Mouse (Mus musculus): ENCODE measurements around the gene Krtcap3. TPM values are rescaled to one million over a fixed set of nuclear protein-coding genes. Genes with fewer than 3 reads are reported as not detected.
A peak's percentile ranks its signal among the peaks of the same experiment; 100 is the strongest.

Gene Krtcap3
- polyA plus RNA-seq, 1 experiment from 2014 or later, result 50.4 TPM

GRCm38 (mm10) chr5:31295606-31296141 lies 44.2 kb downstream of the Krtcap3 start, which contains the start of gene Fndc4:
Fndc4 (minus strand) TSS chr5:31296080.
- H3K27ac ChIP-seq (ENCODE audit: low read length), result no peak within 1 kb of the TSS
- DNase-seq (ENCODE audit: low spot score) (peak; percentile 37), ATAC-seq (peak; percentile 25)
- peaks cover 5% of the 10 kb centered on the region; the same call in 1 of the 2 replicates for H3K4me1 ChIP-seq (ENCODE audit: insufficient read depth, low read depth, low read length)
- H3K27me3 ChIP-seq (replicated peaks; ENCODE audit: insufficient read depth, low read length), result no peaks in the 10 kb centered on the region
- peak within 1 kb of the TSS; percentile 59 for H3K4me3 ChIP-seq (ENCODE audit: low read depth, low read length)
- H3K9ac ChIP-seq (replicated peaks; ENCODE audit: low read depth), result peak within 1 kb of the TSS; percentile 41
- H3K36me3 ChIP-seq (ENCODE audit: insufficient read depth, low read length), result no peaks in the 10 kb centered on the region
- WGBS, result 2% methylated on average over 40 of the region's 46 CpGs
- TF ChIP-seq EP300 (IDR thresholded peaks at IDR 0.05) (no peak), CTCF (IDR thresholded peaks at IDR 0.05) (no peak)
- H3K4me2 ChIP-seq (replicated peaks; ENCODE audit: low read depth, low read length), result peak within 1 kb of the TSS; percentile 100
- H3K9me3 ChIP-seq (ENCODE audit: low read length), result no peaks in the 10 kb centered on the region

DNA sequence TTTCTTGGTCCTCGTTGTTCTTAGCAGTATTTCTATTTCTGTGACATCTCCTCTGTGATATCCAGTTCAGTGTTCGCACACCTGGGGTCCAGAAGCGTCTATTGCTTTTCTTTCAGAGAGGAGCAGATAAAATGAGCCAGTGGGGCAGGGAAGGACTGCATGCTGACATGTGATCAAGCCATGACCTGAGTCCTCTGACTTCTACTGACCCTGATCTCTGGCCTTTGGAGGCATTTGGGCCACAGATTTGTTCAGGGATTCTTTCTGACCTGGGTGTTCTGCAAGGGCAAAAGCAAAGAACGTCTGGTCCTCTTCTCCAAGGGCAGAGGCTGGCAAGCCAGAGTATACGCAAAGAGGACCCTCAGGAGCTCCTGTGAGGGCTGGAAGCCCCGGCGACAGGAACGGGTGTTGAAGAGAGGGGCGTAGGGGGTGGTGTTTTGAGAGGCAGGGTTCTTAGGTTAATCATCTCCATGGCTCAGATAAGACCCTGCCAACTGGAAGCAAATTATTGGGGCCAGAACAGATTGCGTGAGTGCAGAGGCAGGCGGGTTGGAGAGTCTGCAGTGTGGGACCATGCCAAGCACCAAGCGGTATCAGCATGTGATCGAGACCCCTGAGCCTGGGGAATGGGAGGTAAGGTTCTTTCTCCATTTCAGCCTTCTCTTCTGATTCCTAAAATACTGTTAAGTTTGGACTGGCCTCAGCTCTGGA lies 45.7 kb downstream of the Krtcap3 start, which contains the start of gene Gckr:
Gckr (plus strand) TSS at position 397 of the 711 bp plus-strand sequence.
- DNase-seq (ENCODE audit: low spot score), result no peak
- no peaks in the 10 kb centered on the region for H3K27me3 ChIP-seq (replicated peaks; ENCODE audit: insufficient read depth, low read length)
- no peak within 1 kb of the TSS for H3K27ac ChIP-seq (ENCODE audit: low read length)
- H3K4me3 ChIP-seq (ENCODE audit: low read depth, low read length), result no peak within 1 kb of the TSS
- H3K9me3 ChIP-seq (ENCODE audit: low read length), result no peaks in the 10 kb centered on the region
- ATAC-seq, result no peak
- WGBS, result 47% methylated on average over 13 of the region's 13 CpGs
- no peak within 1 kb of the TSS for H3K4me2 ChIP-seq (replicated peaks; ENCODE audit: low read depth, low read length)
- H3K4me1 ChIP-seq (ENCODE audit: insufficient read depth, low read depth, low read length), result 0 out of 2 replicates have a peak, but pooled peaks cover 5% of the 10 kb centered on the region
- H3K36me3 ChIP-seq (ENCODE audit: insufficient read depth, low read length), result no peaks in the 10 kb centered on the region
- TF ChIP-seq EP300 (IDR thresholded peaks at IDR 0.05), result no peak
- no peak for TF ChIP-seq CTCF (IDR thresholded peaks at IDR 0.05)
- H3K9ac ChIP-seq (replicated peaks; ENCODE audit: low read depth), result no peak within 1 kb of the TSS

DNA sequence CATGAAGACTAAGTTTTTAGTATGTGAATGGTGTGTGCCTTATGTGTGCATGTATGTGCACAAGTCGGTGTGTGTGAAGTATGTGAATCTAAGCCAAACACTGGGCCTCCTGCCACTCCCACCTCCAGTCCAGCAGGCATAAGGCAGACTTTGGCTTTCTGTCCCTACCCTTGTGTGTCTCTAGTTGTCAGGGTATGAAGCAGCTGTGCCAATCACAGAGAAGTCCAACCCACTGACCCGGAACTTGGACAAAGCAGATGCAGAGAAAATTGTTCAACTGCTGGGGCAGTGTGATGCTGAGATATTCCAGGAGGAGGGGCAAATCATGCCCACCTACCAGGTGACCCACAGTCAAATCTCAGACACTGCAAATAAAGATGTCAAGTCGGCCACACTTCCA lies 46.5 kb downstream of the Krtcap3 start:
- 0 out of 2 replicates have a peak, but pooled peaks cover 5% of the 10 kb centered on the region for H3K4me1 ChIP-seq (ENCODE audit: insufficient read depth, low read depth, low read length)
- TF ChIP-seq CTCF (IDR thresholded peaks at IDR 0.05) (no peak), EP300 (IDR thresholded peaks at IDR 0.05) (no peak)
- no peak overlapping the region for H3K4me3 ChIP-seq (ENCODE audit: low read depth, low read length)
- H3K9ac ChIP-seq (replicated peaks; ENCODE audit: low read depth), result no peak overlapping the region
- no peaks in the 10 kb centered on the region for H3K36me3 ChIP-seq (ENCODE audit: insufficient read depth, low read length)
- H3K9me3 ChIP-seq (ENCODE audit: low read length), result no peaks in the 10 kb centered on the region
- H3K27ac ChIP-seq (ENCODE audit: low read length), result no peak overlapping the region
- WGBS, result 58% methylated on average over 3 of the region's 3 CpGs
- DNase-seq (ENCODE audit: low spot score), result no peak
- no peak for ATAC-seq
- H3K27me3 ChIP-seq (replicated peaks; ENCODE audit: insufficient read depth, low read length), result no peaks in the 10 kb centered on the region
- no peak overlapping the region for H3K4me2 ChIP-seq (replicated peaks; ENCODE audit: low read depth, low read length)

DNA sequence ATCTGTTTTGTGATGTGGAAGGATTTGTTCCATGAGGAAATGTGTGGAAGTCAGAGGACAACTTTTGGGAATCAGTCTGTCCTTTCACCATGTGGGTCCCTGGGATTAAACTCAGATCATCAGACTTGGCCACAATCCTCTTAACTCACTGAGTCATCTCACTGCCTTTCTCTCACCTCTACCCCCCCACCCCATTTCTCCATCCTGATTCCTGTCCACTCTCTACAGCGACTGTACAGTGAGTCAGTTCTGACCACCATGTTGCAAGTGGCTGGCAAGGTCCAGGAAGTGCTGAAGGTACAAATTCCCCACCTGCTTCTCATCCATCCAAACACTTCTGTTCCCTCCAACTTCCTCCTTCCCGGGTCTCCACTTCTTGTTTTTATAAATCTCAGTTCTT lies 47.0 kb downstream of the Krtcap3 start:
- Histone ChIP-seq H3K27me3 (replicated peaks; ENCODE audit: insufficient read depth, low read length) (no peaks in the 10 kb centered on the region), H3K36me3 (ENCODE audit: insufficient read depth, low read length) (no peaks in the 10 kb centered on the region), H3K9ac (replicated peaks; ENCODE audit: low read depth) (no peak overlapping the region), H3K27ac (ENCODE audit: low read length) (no peak overlapping the region), H3K4me3 (ENCODE audit: low read depth, low read length) (no peak overlapping the region), H3K4me1 (ENCODE audit: insufficient read depth, low read depth, low read length) (0 out of 2 replicates have a peak, but pooled peaks cover 5% of the 10 kb centered on the region), H3K9me3 (ENCODE audit: low read length) (no peaks in the 10 kb centered on the region), H3K4me2 (replicated peaks; ENCODE audit: low read depth, low read length) (no peak overlapping the region)
- TF ChIP-seq CTCF (IDR thresholded peaks at IDR 0.05) (no peak), EP300 (IDR thresholded peaks at IDR 0.05) (no peak)
- 26% methylated on average over 2 of the region's 2 CpGs for WGBS
- ATAC-seq, result no peak
- no peak for DNase-seq (ENCODE audit: low spot score)

- Histone ChIP-seq H3K27me3 (replicated peaks; ENCODE audit: insufficient read depth, low read length) (no peaks in the 10 kb centered on the region), H3K36me3 (ENCODE audit: insufficient read depth, low read length) (no peaks in the 10 kb centered on the region), H3K9me3 (ENCODE audit: low read length) (no peaks in the 10 kb centered on the region; the same call in 1 of the 2 replicates), H3K27ac (ENCODE audit: low read length) (no peak overlapping the region), H3K4me1 (ENCODE audit: insufficient read depth, low read depth, low read length) (no peaks in the 10 kb centered on the region), H3K9ac (replicated peaks; ENCODE audit: low read depth) (no peak overlapping the region), H3K4me2 (replicated peaks; ENCODE audit: low read depth, low read length) (no peak overlapping the region), H3K4me3 (ENCODE audit: low read depth, low read length) (no peak overlapping the region)
- 75% methylated on average over 7 of the region's 8 CpGs for WGBS
- no peak for TF ChIP-seq CTCF (IDR thresholded peaks at IDR 0.05)
- no peak for TF ChIP-seq EP300 (IDR thresholded peaks at IDR 0.05)
- no peak for ATAC-seq
- DNase-seq (ENCODE audit: low spot score), result no peak
Observed at GRCm38 (mm10) chr5:31301866-31302265, 50.4 kb downstream of the Krtcap3 start.

Other genes with a start within 250 kb of the Krtcap3 start
- gene Atraid, start 203.4 kb upstream of the Krtcap3 start, polyA plus RNA-seq (2015; fragmentation: Nextera tagmentation; extraction: Ambion mirVana), result 260 and 289 TPM in 2 replicates
- gene Slc5a6, start 202.8 kb upstream of the Krtcap3 start, polyA plus RNA-seq (2015; fragmentation: Nextera tagmentation; extraction: Ambion mirVana), result 3.4 and 3.6 TPM in 2 replicates
- gene Cad, start 196.9 kb upstream of the Krtcap3 start, polyA plus RNA-seq (2015; fragmentation: Nextera tagmentation; extraction: Ambion mirVana), result 4.1 and 4.2 TPM in 2 replicates
- gene Dnajc5g, start 145.4 kb upstream of the Krtcap3 start, polyA plus RNA-seq (2015; fragmentation: Nextera tagmentation; extraction: Ambion mirVana), result not detected in 2 replicates
- gene Slc30a3, start 143.5 kb upstream of the Krtcap3 start, polyA plus RNA-seq (2015; fragmentation: Nextera tagmentation; extraction: Ambion mirVana), result not detected in 2 replicates
- 0.49 and 0.55 TPM in 2 replicates for gene Trim54, start 135.0 kb upstream of the Krtcap3 start, polyA plus RNA-seq (2015; fragmentation: Nextera tagmentation; extraction: Ambion mirVana)
- not detected in 2 replicates for gene Ucn, start 112.9 kb upstream of the Krtcap3 start, polyA plus RNA-seq (2015; fragmentation: Nextera tagmentation; extraction: Ambion mirVana)
- 38.2 and 53.6 TPM in 2 replicates for gene Mpv17, start 97.4 kb upstream of the Krtcap3 start, polyA plus RNA-seq (2015; fragmentation: Nextera tagmentation; extraction: Ambion mirVana)
- 0.73 TPM in 1 of 2 replicates, not detected in the other for gene Gm29609, start 71.8 kb upstream of the Krtcap3 start, polyA plus RNA-seq (2015; fragmentation: Nextera tagmentation; extraction: Ambion mirVana)
- 24.2 and 26.2 TPM in 2 replicates for gene Gtf3c2, start 71.5 kb upstream of the Krtcap3 start, polyA plus RNA-seq (2015; fragmentation: Nextera tagmentation; extraction: Ambion mirVana)
- gene Snx17, start 58.5 kb upstream of the Krtcap3 start, polyA plus RNA-seq (2015; fragmentation: Nextera tagmentation; extraction: Ambion mirVana), result 103 and 106 TPM in 2 replicates
- 44.4 and 45.0 TPM in 2 replicates for gene Eif2b4, start 58.3 kb upstream of the Krtcap3 start, polyA plus RNA-seq (2015; fragmentation: Nextera tagmentation; extraction: Ambion mirVana)
- 6.6 and 7.4 TPM in 2 replicates for gene Zfp513, start 49.4 kb upstream of the Krtcap3 start, polyA plus RNA-seq (2015; fragmentation: Nextera tagmentation; extraction: Ambion mirVana)
- gene Ppm1g, start 31.0 kb upstream of the Krtcap3 start, polyA plus RNA-seq (2015; fragmentation: Nextera tagmentation; extraction: Ambion mirVana), result 77.6 TPM in 2 replicates
- gene Nrbp1, start 10.8 kb upstream of the Krtcap3 start, polyA plus RNA-seq (2015; fragmentation: Nextera tagmentation; extraction: Ambion mirVana), result 125 and 131 TPM in 2 replicates
- 0.45 and 0.62 TPM in 2 replicates for gene Gm9970, start 10.5 kb upstream of the Krtcap3 start, polyA plus RNA-seq (2015; fragmentation: Nextera tagmentation; extraction: Ambion mirVana)
- gene Ift172, start 39.4 kb downstream of the Krtcap3 start, polyA plus RNA-seq (2015; fragmentation: Nextera tagmentation; extraction: Ambion mirVana), result 24.2 and 25.6 TPM in 2 replicates
- gene Fndc4, start 44.4 kb downstream of the Krtcap3 start, polyA plus RNA-seq (2015; fragmentation: Nextera tagmentation; extraction: Ambion mirVana), result 9.7 and 11.8 TPM in 2 replicates
- gene Gckr, start 45.8 kb downstream of the Krtcap3 start, polyA plus RNA-seq (2015; fragmentation: Nextera tagmentation; extraction: Ambion mirVana), result 0.08 TPM in 1 of 2 replicates, not detected in the other
- gene Zfp512, start 200.7 kb downstream of the Krtcap3 start, polyA plus RNA-seq (2015; fragmentation: Nextera tagmentation; extraction: Ambion mirVana), result 18.2 and 19.1 TPM in 2 replicates
- not detected in 2 replicates for gene 4930548H24Rik, start 234.0 kb downstream of the Krtcap3 start, polyA plus RNA-seq (2015; fragmentation: Nextera tagmentation; extraction: Ambion mirVana)
- 22.3 TPM in 2 replicates for gene Gpn1, start 243.1 kb downstream of the Krtcap3 start, polyA plus RNA-seq (2015; fragmentation: Nextera tagmentation; extraction: Ambion mirVana)

All from lung, postnatal 0 days (tissue).